Mouse (Mus musculus): ENCODE measurements around the gene Cd163l1. TPM values are rescaled to one million over a fixed set of nuclear protein-coding genes. Genes with fewer than 3 reads are reported as not detected.

Gene Cd163l1
- polyA plus RNA-seq, 1 experiment from 2014 or later, result 0.22 TPM

GRCm38 (mm10) chr7:140192851-140193250 is 25.2 kb upstream of the Cd163l1 start:
- no peak for ATAC-seq
- Histone ChIP-seq H3K27me3 (replicated peaks; ENCODE audit: control insufficient read depth, insufficient read depth, low read length) (no peaks in the 10 kb centered on the region), H3K4me2 (replicated peaks; ENCODE audit: low read depth) (no peak overlapping the region), H3K4me1 (replicated peaks; ENCODE audit: control insufficient read depth, insufficient read depth, low read length) (no peaks in the 10 kb centered on the region), H3K4me3 (ENCODE audit: low read depth, low read length) (no peak overlapping the region), H3K36me3 (ENCODE audit: control insufficient read depth, insufficient read depth) (no peaks in the 10 kb centered on the region), H3K9ac (ENCODE audit: low read depth, low read length) (no peak overlapping the region), H3K27ac (ENCODE audit: low read depth, low read length) (no peak overlapping the region), H3K9me3 (ENCODE audit: control insufficient read depth) (no peaks in the 10 kb centered on the region)
- 75% methylated on average over 2 of the region's 2 CpGs for WGBS
- no peak for TF ChIP-seq CTCF (IDR thresholded peaks at IDR 0.05; ENCODE audit: low read depth)

GRCm38 (mm10) chr7:140194031-140194430 is 24.0 kb upstream of the Cd163l1 start:
- Histone ChIP-seq H3K4me2 (replicated peaks; ENCODE audit: low read depth) (no peak overlapping the region), H3K27ac (ENCODE audit: low read depth, low read length) (no peak overlapping the region), H3K27me3 (replicated peaks; ENCODE audit: control insufficient read depth, insufficient read depth, low read length) (no peaks in the 10 kb centered on the region), H3K4me3 (ENCODE audit: low read depth, low read length) (no peak overlapping the region), H3K9me3 (ENCODE audit: control insufficient read depth) (no peaks in the 10 kb centered on the region), H3K36me3 (ENCODE audit: control insufficient read depth, insufficient read depth) (no peaks in the 10 kb centered on the region), H3K4me1 (replicated peaks; ENCODE audit: control insufficient read depth, insufficient read depth, low read length) (no peaks in the 10 kb centered on the region), H3K9ac (ENCODE audit: low read depth, low read length) (no peak overlapping the region)
- no peak for TF ChIP-seq CTCF (IDR thresholded peaks at IDR 0.05; ENCODE audit: low read depth)
- 88% methylated on average over 4 of the region's 4 CpGs for WGBS
- ATAC-seq, result no peak

- TF ChIP-seq CTCF (IDR thresholded peaks at IDR 0.05; ENCODE audit: low read depth), result no peak
- no peak overlapping the region for H3K4me2 ChIP-seq (replicated peaks; ENCODE audit: low read depth)
- H3K36me3 ChIP-seq (ENCODE audit: control insufficient read depth, insufficient read depth), result no peaks in the 10 kb centered on the region
- H3K9me3 ChIP-seq (ENCODE audit: control insufficient read depth), result no peaks in the 10 kb centered on the region
- 74% methylated on average over 8 of the region's 8 CpGs for WGBS
- no peaks in the 10 kb centered on the region for H3K27me3 ChIP-seq (replicated peaks; ENCODE audit: control insufficient read depth, insufficient read depth, low read length)
- no peak for ATAC-seq
- no peak overlapping the region for H3K4me3 ChIP-seq (ENCODE audit: low read depth, low read length)
- H3K4me1 ChIP-seq (replicated peaks; ENCODE audit: control insufficient read depth, insufficient read depth, low read length), result no peaks in the 10 kb centered on the region
- H3K9ac ChIP-seq (ENCODE audit: low read depth, low read length), result no peak overlapping the region
- H3K27ac ChIP-seq (ENCODE audit: low read depth, low read length), result no peak overlapping the region
Observed at GRCm38 (mm10) chr7:140196002-140196401, 22.1 kb upstream of the Cd163l1 start.

- Histone ChIP-seq H3K4me1 (replicated peaks; ENCODE audit: control insufficient read depth, insufficient read depth, low read length) (no peaks in the 10 kb centered on the region), H3K27ac (ENCODE audit: low read depth, low read length) (no peak overlapping the region), H3K4me3 (ENCODE audit: low read depth, low read length) (no peak overlapping the region), H3K9ac (ENCODE audit: low read depth, low read length) (no peak overlapping the region), H3K9me3 (ENCODE audit: control insufficient read depth) (no peaks in the 10 kb centered on the region), H3K27me3 (replicated peaks; ENCODE audit: control insufficient read depth, insufficient read depth, low read length) (no peaks in the 10 kb centered on the region), H3K4me2 (replicated peaks; ENCODE audit: low read depth) (no peak overlapping the region), H3K36me3 (ENCODE audit: control insufficient read depth, insufficient read depth) (no peaks in the 10 kb centered on the region)
- no peak for TF ChIP-seq CTCF (IDR thresholded peaks at IDR 0.05; ENCODE audit: low read depth)
- 80% methylated on average over 4 of the region's 4 CpGs for WGBS
- ATAC-seq, result no peak
Observed at GRCm38 (mm10) chr7:140201090-140201489, 17.0 kb upstream of the Cd163l1 start.

GRCm38 (mm10) chr7:140205864-140206263 is 12.2 kb upstream of the Cd163l1 start, which contains the start of gene Olfr524:
TSS of gene Olfr524 (minus strand) at chr7:140205964.
- H3K4me1 ChIP-seq (replicated peaks; ENCODE audit: control insufficient read depth, insufficient read depth, low read length), result no peaks in the 10 kb centered on the region
- no peak for ATAC-seq
- H3K9ac ChIP-seq (ENCODE audit: low read depth, low read length), result no peak within 1 kb of the TSS

GRCm38 (mm10) chr7:140206904-140207303 is 11.2 kb upstream of the Cd163l1 start:
- Histone ChIP-seq H3K27me3 (replicated peaks; ENCODE audit: control insufficient read depth, insufficient read depth, low read length) (no peaks in the 10 kb centered on the region), H3K4me1 (replicated peaks; ENCODE audit: control insufficient read depth, insufficient read depth, low read length) (no peaks in the 10 kb centered on the region), H3K4me3 (ENCODE audit: low read depth, low read length) (no peak overlapping the region), H3K27ac (ENCODE audit: low read depth, low read length) (no peak overlapping the region), H3K4me2 (replicated peaks; ENCODE audit: low read depth) (no peak overlapping the region), H3K9me3 (ENCODE audit: control insufficient read depth) (no peaks in the 10 kb centered on the region), H3K9ac (ENCODE audit: low read depth, low read length) (no peak overlapping the region), H3K36me3 (ENCODE audit: control insufficient read depth, insufficient read depth) (no peaks in the 10 kb centered on the region)
- 80% methylated on average over 3 of the region's 3 CpGs for WGBS
- no peak for ATAC-seq
- no peak for TF ChIP-seq CTCF (IDR thresholded peaks at IDR 0.05; ENCODE audit: low read depth)

More at GRCm38 (mm10) chr7:140205864-140206263, 12.2 kb upstream of the Cd163l1 start, which contains the start of gene Olfr524:
- no peak for TF ChIP-seq CTCF (IDR thresholded peaks at IDR 0.05; ENCODE audit: low read depth)
- Histone ChIP-seq H3K9me3 (ENCODE audit: control insufficient read depth) (no peaks in the 10 kb centered on the region), H3K4me3 (ENCODE audit: low read depth, low read length) (no peak within 1 kb of the TSS), H3K4me2 (replicated peaks; ENCODE audit: low read depth) (no peak within 1 kb of the TSS), H3K36me3 (ENCODE audit: control insufficient read depth, insufficient read depth) (no peaks in the 10 kb centered on the region), H3K27ac (ENCODE audit: low read depth, low read length) (no peak within 1 kb of the TSS), H3K27me3 (replicated peaks; ENCODE audit: control insufficient read depth, insufficient read depth, low read length) (no peaks in the 10 kb centered on the region)

- Histone ChIP-seq H3K27ac (ENCODE audit: low read depth, low read length) (no peak overlapping the region), H3K4me1 (replicated peaks; ENCODE audit: control insufficient read depth, insufficient read depth, low read length) (no peaks in the 10 kb centered on the region), H3K4me3 (ENCODE audit: low read depth, low read length) (no peak overlapping the region), H3K4me2 (replicated peaks; ENCODE audit: low read depth) (no peak overlapping the region), H3K9ac (ENCODE audit: low read depth, low read length) (no peak overlapping the region), H3K9me3 (ENCODE audit: control insufficient read depth) (no peaks in the 10 kb centered on the region), H3K27me3 (replicated peaks; ENCODE audit: control insufficient read depth, insufficient read depth, low read length) (no peaks in the 10 kb centered on the region), H3K36me3 (ENCODE audit: control insufficient read depth, insufficient read depth) (no peaks in the 10 kb centered on the region)
- TF ChIP-seq CTCF (IDR thresholded peaks at IDR 0.05; ENCODE audit: low read depth), result no peak
- no peak for ATAC-seq
- WGBS, result 50% methylated on average over 8 of the region's 8 CpGs
Observed at GRCm38 (mm10) chr7:140208153-140208552, 9.9 kb upstream of the Cd163l1 start.
